Mouse (Mus musculus) ES-Bruce4 (cell line): ENCODE measurements around the gene Map1b. TPM values are rescaled to one million over a fixed set of nuclear protein-coding genes. Genes with fewer than 3 reads are reported as not detected.
A peak's percentile ranks its signal among the peaks of the same experiment; 100 is the strongest.

ENCODE experiments used
- H3K27ac ChIP-seq: 2 replicates; pipeline ENCODE4 v1.5.1; 2012; ENCODE audit warnings: low read length, inconsistent platforms; ENCODE audit not compliant: insufficient read depth
- H3K27me3 ChIP-seq: 2 replicates; pipeline ENCODE4 v1.6.1; 2012; ENCODE audit warnings: mild to moderate bottlenecking, low read length, inconsistent platforms; ENCODE audit not compliant: control insufficient read depth, poor library complexity, insufficient read depth, severe bottlenecking
- H3K36me3 ChIP-seq: 2 replicates; pipeline ENCODE4 v1.6.1; 2012; ENCODE audit warnings: inconsistent platforms, mild to moderate bottlenecking, low read length, moderate library complexity; ENCODE audit not compliant: control insufficient read depth, poor library complexity, insufficient read depth, severe bottlenecking
- H3K4me1 ChIP-seq: one replicate; pipeline ENCODE4 v1.8.1; 2011; ENCODE audit warnings: low read length; ENCODE audit not compliant: control insufficient read depth, insufficient read depth
- H3K4me3 ChIP-seq: 2 replicates; pipeline ENCODE4 v1.5.1; 2011; ENCODE audit warnings: low read depth, mild to moderate bottlenecking, low read length
- H3K9ac ChIP-seq: 2 replicates; pipeline ENCODE4 v1.6.1; 2012; ENCODE audit warnings: low read depth, mild to moderate bottlenecking, inconsistent platforms; ENCODE audit not compliant: poor library complexity, severe bottlenecking
- H3K9me3 ChIP-seq: replicated peaks from 2 replicates; pipeline ENCODE4 v1.6.1; 2012; ENCODE audit warnings: mild to moderate bottlenecking, low read length, inconsistent platforms; ENCODE audit not compliant: control insufficient read depth, poor library complexity, insufficient read depth, severe bottlenecking
- CTCF ChIP-seq: IDR thresholded peaks from one replicate; pipeline ENCODE4 v1.8.1; 2011; ENCODE audit warnings: low read depth, low read length
- EP300 ChIP-seq: IDR thresholded peaks from 2 replicates; pipeline ENCODE4 v1.6.1; 2011; ENCODE audit warnings: low read depth, low read length; ENCODE audit not compliant: insufficient read depth
- POLR2A ChIP-seq: IDR thresholded peaks from one replicate; pipeline ENCODE4 v1.8.1; 2011; ENCODE audit warnings: low read length; ENCODE audit not compliant: insufficient read depth
- polyA plus RNA-seq: library from polyadenylated mRNA; stranded (reverse); fragments of >200 nt; gene quantifications from 2 replicates; pipeline ENCODE4 v1.2.4, GENCODE M21; 2011; ENCODE audit warnings: low read depth; ENCODE audit not compliant: missing spikeins, insufficient read depth, insufficient read length

The Map1b gene
- polyA plus RNA-seq, 1 experiment = 47.9 TPM

DNA sequence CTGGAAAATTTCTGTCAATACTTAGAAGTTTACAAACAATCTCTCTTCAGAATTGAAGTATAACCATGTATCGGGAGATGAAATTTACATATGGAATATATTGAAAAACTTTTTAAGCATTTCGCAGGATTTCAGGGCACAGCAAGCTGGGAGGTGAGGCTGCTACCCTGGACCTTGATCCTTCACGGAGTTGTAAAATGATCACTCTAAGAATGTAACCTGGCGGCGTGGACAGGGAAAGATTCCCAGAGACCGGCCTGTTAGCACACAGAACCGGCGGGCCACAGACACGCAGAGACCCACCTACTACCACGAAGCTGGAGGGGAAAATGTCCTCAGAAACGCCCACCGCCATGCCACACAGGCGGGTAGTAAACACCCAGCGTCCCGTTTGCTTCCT lies 41.5 kb upstream of the Map1b start:
- H3K27ac ChIP-seq = no peak overlapping the region
- H3K27me3 ChIP-seq = no peaks in the 10 kb centered on the region
- no peaks in the 10 kb centered on the region for H3K9me3 ChIP-seq
- H3K4me3 ChIP-seq = peak overlapping the region; percentile 41
- TF ChIP-seq EP300 = no peak
- H3K4me1 ChIP-seq = peaks cover 1% of the 10 kb centered on the region
- H3K9ac ChIP-seq = no peak overlapping the region
- H3K36me3 ChIP-seq = no peaks in the 10 kb centered on the region

- no peak for TF ChIP-seq EP300
- TF ChIP-seq POLR2A = no peak
- no peak for TF ChIP-seq CTCF
- Histone ChIP-seq H3K36me3 (no peaks in the 10 kb centered on the region), H3K27ac (no peak overlapping the region)
Observed at GRCm38 (mm10) chr13:99557331-99557730, 41.0 kb upstream of the Map1b start.

GRCm38 (mm10) chr13:99554960-99555359 lies 38.6 kb upstream of the Map1b start:
- Histone ChIP-seq H3K4me1 (peaks cover 1% of the 10 kb centered on the region), H3K9ac (no peak overlapping the region), H3K27me3 (no peaks in the 10 kb centered on the region), H3K9me3 (no peaks in the 10 kb centered on the region), H3K27ac (no peak overlapping the region), H3K4me3 (no peak overlapping the region), H3K36me3 (no peaks in the 10 kb centered on the region)
- TF ChIP-seq POLR2A = no peak
- no peak for TF ChIP-seq CTCF
- TF ChIP-seq EP300 = no peak

More at GRCm38 (mm10) chr13:99557331-99557730, 41.0 kb upstream of the Map1b start:
- Histone ChIP-seq H3K9me3 (no peaks in the 10 kb centered on the region), H3K9ac (no peak overlapping the region), H3K4me3 (no peak overlapping the region), H3K4me1 (peaks cover 1% of the 10 kb centered on the region), H3K27me3 (no peaks in the 10 kb centered on the region)

DNA sequence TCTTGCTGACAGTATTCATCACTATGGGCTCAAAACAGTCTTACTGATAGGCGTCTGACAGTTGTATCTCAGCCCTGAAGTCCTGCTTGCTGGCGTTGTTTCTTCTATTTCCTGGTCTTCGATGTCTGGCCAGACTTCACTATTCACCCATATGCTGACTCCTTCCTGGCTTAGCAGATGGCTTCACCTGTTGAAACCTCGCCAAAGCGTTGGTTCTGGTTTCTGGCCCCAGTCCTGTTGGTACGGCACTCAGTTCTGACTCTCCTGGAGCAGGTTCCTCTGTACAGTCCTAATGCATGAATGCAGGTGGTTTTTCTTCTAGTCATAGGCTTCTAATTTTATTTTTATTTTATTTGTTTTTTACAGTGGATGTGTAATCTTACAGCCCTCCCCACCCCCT lies 38.1 kb upstream of the Map1b start:
- Histone ChIP-seq H3K27ac (no peak overlapping the region), H3K4me1 (peaks cover 1% of the 10 kb centered on the region), H3K27me3 (no peaks in the 10 kb centered on the region), H3K4me3 (no peak overlapping the region), H3K9me3 (no peaks in the 10 kb centered on the region), H3K36me3 (no peaks in the 10 kb centered on the region), H3K9ac (no peak overlapping the region)
- TF ChIP-seq CTCF = no peak
- TF ChIP-seq EP300 = no peak
- no peak for TF ChIP-seq POLR2A

DNA sequence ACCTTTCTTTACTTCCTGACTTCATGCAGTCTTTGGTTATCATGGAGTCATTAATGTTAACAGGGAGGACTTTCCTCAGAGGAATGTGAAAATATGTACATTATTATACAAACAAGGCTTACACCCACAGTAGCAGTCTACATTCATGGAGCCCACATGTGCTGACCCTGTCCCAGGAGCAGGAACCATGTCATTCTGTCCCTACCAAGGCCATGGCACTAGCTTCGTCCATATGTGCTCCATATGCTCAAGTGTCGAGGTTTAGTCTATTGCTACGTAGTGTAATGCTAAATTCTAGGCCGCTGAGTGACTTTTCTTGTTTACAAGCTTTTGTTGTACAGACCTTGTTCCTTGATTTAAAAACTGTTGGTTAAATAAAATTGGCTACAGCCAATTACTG lies 36.0 kb upstream of the Map1b start:
- no peaks in the 10 kb centered on the region for H3K27me3 ChIP-seq
- no peaks in the 10 kb centered on the region for H3K36me3 ChIP-seq
- H3K9me3 ChIP-seq = no peaks in the 10 kb centered on the region
- peaks cover 1% of the 10 kb centered on the region for H3K4me1 ChIP-seq
- no peak overlapping the region for H3K4me3 ChIP-seq
- no peak overlapping the region for H3K9ac ChIP-seq
- no peak for TF ChIP-seq EP300
- no peak for TF ChIP-seq POLR2A
- no peak overlapping the region for H3K27ac ChIP-seq

DNA sequence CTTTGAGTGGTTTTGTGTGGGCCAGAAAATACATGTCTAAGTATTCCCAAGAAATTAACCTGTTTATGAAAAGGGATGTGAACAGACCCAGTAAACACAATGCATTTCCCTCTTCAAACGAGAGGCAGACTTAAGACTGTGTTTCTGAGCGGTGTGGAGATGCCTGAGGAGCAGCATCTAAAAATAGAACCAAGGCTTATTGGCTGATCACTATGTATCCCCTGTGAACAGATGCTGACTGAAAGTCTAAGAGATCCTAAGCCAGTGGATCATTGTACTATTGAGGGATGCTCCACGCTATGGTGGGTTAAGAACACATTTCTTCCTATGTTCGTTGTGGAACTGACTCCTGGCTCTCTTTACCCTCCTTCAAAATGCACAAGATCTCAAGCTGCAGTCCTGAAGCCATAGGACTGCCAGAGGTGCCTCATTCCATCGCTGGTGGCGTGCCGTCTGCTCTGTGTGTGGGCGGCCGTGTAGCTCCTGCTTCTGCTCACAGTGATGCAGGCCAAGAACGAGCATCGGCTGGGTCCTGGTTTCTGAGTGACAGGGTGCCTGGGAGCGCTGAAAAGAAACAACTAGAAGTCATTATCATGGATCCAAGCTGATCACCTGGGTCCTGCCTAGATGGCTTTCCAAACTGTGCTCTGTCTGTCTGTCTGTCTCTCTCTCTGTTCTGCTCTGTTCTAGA lies 34.5 kb upstream of the Map1b start:
- Histone ChIP-seq H3K4me3 (no peak overlapping the region), H3K4me1 (no peaks in the 10 kb centered on the region), H3K36me3 (no peaks in the 10 kb centered on the region), H3K9me3 (no peaks in the 10 kb centered on the region), H3K27me3 (no peaks in the 10 kb centered on the region), H3K9ac (no peak overlapping the region), H3K27ac (no peak overlapping the region)
- no peak for TF ChIP-seq POLR2A
- no peak for TF ChIP-seq EP300
- TF ChIP-seq CTCF = no peak
